Mouse (Mus musculus) cerebellum, adult 2 months (tissue): Measurements from ENCODE around the gene Rabep2.

Experiments
- CTCF ChIP-seq: fragments of 200-500 bp; IDR thresholded peaks from 2 replicates; pipeline ENCODE4 v1.5.1; 2011; ENCODE audit warnings: low read depth, mild to moderate bottlenecking, control low read depth, low read length, moderate library complexity, borderline replicate concordance; ENCODE audit not compliant: insufficient read depth
- POLR2A ChIP-seq: fragments of 200-500 bp; IDR thresholded peaks from 2 replicates; pipeline ENCODE4 v1.6.1; 2011; ENCODE audit warnings: low read length, control low read depth, borderline replicate concordance; ENCODE audit not compliant: insufficient read depth

- TF ChIP-seq CTCF (no peak), POLR2A (no peak)
Measured at GRCm38 (mm10) chr7:126430167-126430566, 1.6 kb downstream of the Rabep2 start.
